Mouse (Mus musculus) cortical plate, adult 2 months (tissue): ENCODE measurements at regions not wholly inside any gene's neighbourhood (a gene's known extent, or its start where the extent isn't known, plus 50 kb on each side); places are given as distances from the start of the nearest gene placed in this dataset.

Experiments used
- CTCF ChIP-seq: fragments of 200-500 bp; IDR thresholded peaks from 2 replicates; pipeline ENCODE4 v1.5.1; 2011; ENCODE audit warnings: mild to moderate bottlenecking, control low read depth, low read length; ENCODE audit not compliant: insufficient read depth; ENCODE audit errors: extremely low read depth
- POLR2A ChIP-seq: fragments of 200-500 bp; IDR thresholded peaks from 2 replicates; pipeline ENCODE4 v1.6.1; 2011; ENCODE audit warnings: mild to moderate bottlenecking, low read length, control low read depth; ENCODE audit not compliant: insufficient read depth; ENCODE audit errors: extremely low read depth

GRCm38 (mm10) chr4:131059572-131059971, 115.4 kb downstream of the Matn1 start:
- TF ChIP-seq CTCF, result no peak
- TF ChIP-seq POLR2A, result no peak
